Mouse (Mus musculus) cerebellum, adult 2 months (tissue): ENCODE results near the gene Ech1.

Experiments
- CTCF ChIP-seq: fragments of 200-500 bp; IDR thresholded peaks from 2 replicates; pipeline ENCODE4 v1.5.1; 2011; ENCODE audit warnings: low read depth, mild to moderate bottlenecking, control low read depth, low read length, moderate library complexity, borderline replicate concordance; ENCODE audit not compliant: insufficient read depth
- POLR2A ChIP-seq: fragments of 200-500 bp; IDR thresholded peaks from 2 replicates; pipeline ENCODE4 v1.6.1; 2011; ENCODE audit warnings: low read length, control low read depth, borderline replicate concordance; ENCODE audit not compliant: insufficient read depth

DNA sequence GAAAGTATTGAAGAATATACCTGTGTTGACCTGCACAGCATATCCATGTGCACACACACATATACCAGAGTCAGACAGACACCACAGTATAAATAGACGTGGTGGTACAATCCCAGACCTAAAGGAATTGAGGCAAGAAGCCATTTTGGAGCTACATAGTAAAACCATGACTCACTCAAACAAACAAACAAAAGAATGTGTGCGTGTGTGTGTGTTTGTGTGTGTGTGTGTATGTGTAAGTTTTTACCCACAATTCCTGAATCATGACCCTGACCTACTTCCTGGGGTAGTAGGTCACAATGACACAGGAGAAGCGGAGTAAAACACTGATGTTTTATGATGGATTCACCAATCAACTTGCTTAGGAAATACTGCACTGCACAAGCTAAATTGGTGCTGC is 23.6 kb upstream of the Ech1 start:
- TF ChIP-seq CTCF, result no peak
- TF ChIP-seq POLR2A, result no peak
